Mouse (Mus musculus): ENCODE data around the gene Gm5136.

Gene Gm5136

DNA sequence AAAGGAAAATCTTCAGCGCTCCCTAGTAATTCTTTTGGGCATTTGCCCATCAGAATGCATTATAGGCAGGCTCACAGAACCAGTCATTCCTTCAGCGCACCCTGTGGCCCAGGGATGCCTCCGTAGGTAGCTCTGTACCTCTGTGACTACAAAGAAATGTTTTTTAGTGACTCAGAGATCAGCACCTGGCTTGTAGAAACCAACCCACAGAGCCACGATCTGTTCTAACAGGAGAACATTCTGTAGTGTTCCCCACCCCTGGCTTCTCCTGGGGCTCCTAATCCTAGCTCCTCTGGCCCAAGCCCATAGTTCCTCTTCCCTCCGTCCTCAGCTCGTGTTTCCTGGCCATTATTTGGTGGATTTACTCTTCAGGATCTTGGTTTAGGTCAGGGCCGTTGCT is 50.8 kb downstream of the Gm5136 start:
- no peak for DNase-seq (ENCODE audit: low read depth in 1 of 2, low spot score in 2 of 2)

Measured in monocyte, adult 2 months (primary cell).